Mouse (Mus musculus) right cerebral cortex, postnatal 25 days (tissue): ENCODE data around the gene Gse1.
A peak's percentile ranks its signal among the peaks of the same experiment; 100 is the strongest.

ENCODE experiments used
- DNase-seq: peaks from one replicate; pipeline ENCODE4 v3.0.0; 2022

The Gse1 gene

DNA sequence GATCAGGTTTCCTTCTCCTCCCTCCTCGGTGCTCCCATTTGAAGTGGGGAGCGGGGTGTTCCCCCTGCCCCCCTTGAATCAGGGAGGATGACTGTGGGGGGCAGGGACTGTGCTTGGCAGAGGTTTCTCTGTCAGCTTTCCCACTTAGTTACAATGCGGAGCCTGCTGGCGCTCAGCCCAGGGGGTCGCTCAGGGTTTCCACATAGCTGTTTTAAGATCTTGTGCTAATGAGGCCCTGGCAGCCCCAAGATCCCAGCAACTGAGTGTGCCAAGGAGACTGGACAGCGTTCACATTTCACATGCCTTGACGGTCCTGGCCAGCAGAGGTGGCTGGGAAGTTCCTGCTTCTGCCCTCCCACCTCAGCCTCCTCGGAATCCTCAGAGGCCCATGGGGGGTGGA lies 237.5 kb downstream of the Gse1 start:
- peak; percentile 51 for DNase-seq

DNA sequence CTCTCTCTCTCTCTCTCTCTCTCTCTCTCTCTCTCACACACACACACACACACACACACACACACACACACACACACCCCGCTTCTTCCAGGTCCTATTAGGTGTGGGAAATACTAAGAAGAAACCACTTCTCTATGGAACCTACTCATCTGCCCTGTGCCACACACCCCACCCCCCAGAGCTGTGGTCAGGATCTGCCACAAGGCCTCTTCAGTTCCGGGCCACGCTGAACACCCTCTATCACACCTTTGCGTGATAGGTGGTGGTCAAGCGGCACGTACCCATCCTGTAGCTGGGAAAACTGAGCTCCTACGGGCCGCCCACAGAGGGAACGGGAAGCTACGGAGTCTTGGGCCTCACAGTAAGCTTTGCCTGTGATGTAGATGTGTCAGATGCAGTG lies 238.0 kb downstream of the Gse1 start:
- DNase-seq, result no peak

DNA sequence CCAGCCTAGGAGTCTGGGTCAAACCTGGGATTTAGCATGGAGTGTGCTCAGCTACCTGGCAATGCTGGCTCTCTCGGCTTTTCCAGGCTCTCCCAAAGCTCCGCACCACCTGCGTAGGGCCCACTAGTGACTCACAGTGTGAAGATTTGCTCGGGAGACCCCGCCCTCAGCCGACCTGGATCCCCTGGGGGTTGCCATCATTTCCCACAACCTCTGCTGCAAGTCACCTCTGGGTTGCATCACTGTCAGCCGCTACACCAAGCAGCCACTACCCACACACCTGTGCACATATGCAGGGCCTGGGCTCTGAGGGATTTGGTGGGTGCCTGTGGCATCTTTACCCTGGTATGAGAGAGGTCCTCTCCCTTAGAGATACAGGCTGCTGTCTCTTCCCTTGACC lies 239.3 kb downstream of the Gse1 start:
- no peak for DNase-seq

GRCm38 (mm10) chr8:120470170-120470569 lies 241.9 kb downstream of the Gse1 start:
- DNase-seq, result no peak

DNA sequence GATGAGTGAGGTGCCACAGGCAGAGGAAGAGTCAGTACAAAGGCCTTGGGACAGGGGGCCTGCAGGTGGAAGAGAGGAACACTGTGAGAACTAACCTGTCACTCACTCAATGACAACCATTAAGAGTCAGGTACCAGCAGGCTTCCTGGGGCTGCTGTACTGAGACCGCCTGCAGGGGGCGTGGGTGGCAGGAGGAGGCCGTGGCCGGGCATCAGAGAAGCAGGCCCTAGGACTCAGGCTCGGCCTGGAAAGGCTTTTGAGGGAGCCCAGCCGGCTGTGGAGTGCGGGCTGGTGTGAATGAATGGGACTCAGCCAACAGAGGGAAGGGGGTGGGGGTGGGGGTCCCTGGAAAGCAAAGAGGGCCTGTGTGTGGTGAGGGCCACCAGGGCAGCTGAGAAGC lies 242.9 kb downstream of the Gse1 start:
- no peak for DNase-seq

- DNase-seq, result no peak
Observed at GRCm38 (mm10) chr8:120471752-120472151, 243.5 kb downstream of the Gse1 start.

GRCm38 (mm10) chr8:120472230-120472629 lies 244.0 kb downstream of the Gse1 start:
- DNase-seq, result no peak

GRCm38 (mm10) chr8:120473729-120474364 lies 245.6 kb downstream of the Gse1 start:
- DNase-seq, result no peak

- no peak for DNase-seq
Observed at GRCm38 (mm10) chr8:120474496-120475235, 246.4 kb downstream of the Gse1 start.

DNA sequence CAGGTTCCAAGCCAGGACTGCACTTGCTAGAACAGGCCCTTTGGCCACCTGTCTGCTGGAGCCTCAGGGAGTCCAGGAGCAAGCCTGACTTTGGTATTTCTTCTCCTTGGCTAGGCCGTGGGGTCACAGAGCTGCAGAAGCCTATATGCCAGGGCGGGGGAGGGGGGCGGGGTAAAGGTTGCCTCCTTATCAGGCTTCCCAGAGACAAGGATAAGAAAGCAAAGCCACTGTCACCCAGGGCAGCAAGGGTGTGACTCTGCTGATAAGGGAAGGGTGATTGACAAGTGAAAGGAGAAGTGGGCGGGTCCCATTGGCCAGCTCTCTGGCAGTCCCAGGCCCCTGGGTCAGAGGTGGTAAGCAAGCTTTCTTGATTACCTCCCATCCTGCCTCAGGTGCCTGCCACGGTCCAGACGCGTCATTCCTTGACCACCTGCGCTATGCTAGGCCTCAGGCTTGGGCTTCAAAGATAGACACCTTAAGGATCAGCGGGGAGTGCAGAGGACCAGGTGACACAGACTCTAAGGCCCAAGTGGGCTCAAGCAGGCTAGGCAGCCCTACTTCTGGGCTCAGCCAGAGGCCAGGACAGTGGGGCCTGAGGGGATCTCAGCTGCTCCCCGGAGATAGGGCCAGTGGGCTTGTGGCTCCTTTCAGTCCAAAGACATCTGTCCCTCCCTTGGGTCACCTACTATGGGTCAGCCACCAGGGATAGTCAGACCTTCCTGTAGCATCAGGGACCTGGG lies 247.4 kb downstream of the Gse1 start:
- DNase-seq, result no peak

DNA sequence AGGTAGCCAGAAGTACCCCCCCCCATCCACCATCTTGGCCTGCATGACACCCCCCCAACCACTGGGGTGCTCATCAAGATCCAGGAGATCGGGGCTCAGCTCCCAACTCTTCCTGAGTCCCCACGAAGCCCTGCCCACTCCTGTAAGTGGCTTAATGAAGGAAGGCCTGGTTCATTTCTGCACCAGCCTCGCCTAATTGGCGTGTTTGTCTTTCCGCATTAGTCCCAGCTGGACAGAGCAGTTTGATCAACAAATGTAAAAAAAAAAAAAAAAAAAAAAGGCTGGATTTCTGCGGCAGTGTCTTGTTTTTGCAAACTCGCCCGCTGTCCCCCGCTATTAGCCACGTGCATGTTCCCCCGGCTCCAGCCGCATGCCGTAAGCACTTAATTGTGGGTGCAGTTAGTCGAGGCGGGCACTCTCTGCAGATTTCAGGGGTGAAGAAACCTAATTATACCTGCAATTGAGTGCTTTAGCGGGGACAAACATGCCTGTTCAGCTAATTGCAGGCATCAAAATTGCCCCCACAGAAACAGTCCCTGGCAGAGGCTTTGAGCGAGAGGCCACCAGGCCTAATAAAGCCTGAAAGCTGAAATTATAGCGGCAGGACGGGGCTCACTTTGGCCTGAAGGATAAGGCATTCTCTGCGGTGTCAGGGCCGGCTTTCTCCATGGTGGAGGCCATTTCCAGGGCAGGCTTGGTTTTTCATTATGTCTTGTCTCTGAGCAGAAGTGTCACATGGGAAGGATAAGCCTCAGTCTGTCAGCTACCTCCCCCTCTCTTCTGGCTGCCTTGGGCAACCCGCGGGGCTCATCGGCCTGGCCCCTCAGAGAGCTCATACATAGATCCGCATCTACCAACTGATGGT lies 248.7 kb downstream of the Gse1 start:
- no peak for DNase-seq

DNA sequence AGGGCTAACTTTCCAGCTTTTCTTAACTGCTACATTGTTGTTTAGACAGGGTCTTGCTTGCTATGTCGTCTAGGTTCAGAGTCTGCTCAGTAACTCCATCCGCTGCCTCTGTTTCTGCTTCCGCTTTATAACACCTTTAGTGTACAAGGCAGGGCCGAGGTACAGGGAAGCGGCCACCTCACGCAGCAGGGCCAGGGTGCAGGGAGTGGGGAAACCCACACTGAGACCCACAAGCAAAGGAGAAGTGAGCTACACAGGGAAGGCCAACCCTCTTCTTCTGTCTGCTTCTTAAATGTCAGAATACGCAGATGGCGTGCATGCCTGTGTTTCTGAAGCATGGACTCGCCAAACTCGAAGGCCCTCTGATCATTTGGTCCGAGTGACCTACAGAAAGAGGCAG lies 250.5 kb downstream of the Gse1 start:
- no peak for DNase-seq

- no peak for DNase-seq
Observed at GRCm38 (mm10) chr8:120479691-120480090, 251.4 kb downstream of the Gse1 start.

GRCm38 (mm10) chr8:120482015-120482689 lies 253.9 kb downstream of the Gse1 start:
- no peak for DNase-seq

DNA sequence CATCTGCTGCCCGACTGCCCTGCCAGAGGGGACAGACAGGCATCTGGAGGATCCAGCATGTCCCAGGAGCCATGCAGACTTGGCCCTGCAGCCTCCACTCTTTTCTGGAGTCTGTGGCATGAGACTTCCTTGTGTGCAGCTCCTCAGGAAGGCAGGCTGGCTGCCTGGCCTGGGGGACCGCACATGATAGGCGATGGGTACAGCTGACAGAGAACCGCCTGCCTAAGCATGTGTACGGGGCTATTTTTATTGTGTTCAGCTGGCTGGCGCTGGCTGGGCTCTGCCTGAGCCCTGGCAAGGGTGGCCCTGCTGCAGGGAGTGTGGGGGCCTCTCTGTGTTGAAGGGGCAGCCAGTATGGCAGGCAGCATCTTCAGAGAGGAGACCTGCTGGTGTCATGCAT lies 256.2 kb downstream of the Gse1 start:
- peak; percentile 61 for DNase-seq

DNA sequence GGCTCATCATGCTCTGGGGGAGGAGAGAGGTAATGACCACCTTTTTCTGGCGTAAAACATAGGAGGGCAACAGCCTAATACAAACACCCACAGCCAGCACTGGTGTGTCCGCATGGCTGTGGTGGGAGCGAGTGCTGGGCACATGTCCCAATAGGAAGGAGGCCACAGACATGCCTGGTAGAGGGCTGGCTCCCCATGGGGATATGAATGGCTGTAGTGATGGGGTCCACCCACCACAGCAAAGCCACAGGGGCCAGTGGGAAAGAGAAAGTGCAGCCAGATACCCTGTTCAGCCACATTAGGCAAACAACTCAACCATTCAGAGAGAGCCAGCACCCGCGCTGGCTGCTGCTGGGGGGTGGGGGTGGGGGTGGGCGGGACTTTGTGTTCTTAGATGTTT lies 256.9 kb downstream of the Gse1 start:
- no peak for DNase-seq

GRCm38 (mm10) chr8:120485551-120486476 lies 257.6 kb downstream of the Gse1 start:
- no peak for DNase-seq

DNA sequence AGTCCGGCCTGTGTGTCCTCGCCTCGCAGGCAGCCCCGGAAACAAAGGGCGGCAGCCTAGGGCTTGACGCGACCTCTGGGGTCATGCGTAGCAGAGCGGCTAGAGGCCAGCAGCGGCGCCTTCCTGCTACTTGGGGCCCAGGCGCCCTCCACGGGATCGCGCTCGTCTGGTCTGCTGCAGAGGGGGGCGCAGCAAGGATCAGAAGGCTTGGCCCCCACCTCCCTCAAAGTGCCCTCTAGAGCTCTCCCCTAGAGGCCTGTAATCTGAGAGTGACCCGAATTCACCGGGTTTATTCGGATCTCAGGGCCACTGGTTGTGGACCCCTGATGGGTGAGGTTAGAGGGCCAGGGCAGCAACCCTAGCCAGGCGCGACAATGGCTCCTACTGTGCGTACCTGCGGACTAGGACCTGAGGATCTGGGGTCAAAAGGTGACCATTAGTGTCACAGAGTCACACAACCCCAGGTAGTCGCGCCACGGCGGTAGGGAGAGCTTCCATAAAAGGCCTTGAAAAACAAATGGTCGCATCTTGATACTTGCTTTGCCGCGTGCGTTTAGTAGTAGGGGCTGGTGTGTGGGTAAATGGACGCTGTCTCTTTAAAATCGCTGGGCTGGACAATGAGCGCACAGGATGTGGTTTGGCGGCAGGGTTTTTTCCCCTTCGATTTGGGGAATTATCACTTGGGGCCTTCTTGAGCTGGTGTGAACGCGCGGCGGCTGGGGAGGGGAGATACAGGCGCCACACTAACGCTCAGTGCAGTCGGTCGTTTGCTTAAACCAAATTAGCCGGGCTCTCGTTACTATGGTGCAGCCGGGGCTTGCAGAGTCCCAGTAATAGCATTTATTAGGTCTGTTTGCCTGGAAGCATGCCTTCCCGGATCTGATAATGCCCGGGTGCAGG lies 258.5 kb downstream of the Gse1 start:
- DNase-seq, result peak; percentile 71

DNA sequence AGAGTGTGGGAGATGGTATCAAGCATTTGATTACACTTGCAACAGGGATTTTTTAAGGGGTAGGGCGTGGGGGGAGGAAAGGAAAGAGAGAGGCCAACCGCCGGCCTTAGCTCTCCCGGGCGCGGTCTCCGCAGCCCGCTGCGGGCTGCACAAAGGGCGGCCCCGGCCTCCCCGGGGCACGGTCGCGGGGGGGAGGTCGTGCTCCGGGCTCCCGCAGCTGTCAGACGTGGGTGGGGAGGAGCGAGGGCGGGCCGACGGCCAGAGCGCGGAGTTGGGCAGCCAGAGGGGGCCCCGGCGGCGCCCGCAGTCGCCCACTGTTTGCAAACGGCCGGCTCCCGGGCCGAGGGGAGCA lies 259.1 kb downstream of the Gse1 start:
- no peak for DNase-seq
